Mouse (Mus musculus) liver, adult (tissue): ENCODE measurements at regions not wholly inside any gene's neighbourhood (a gene's known extent, or its start where the extent isn't known, plus 50 kb on each side); places are given as distances from the start of the nearest gene placed in this dataset.

Experiments used
- GATA4 ChIP-seq: IDR thresholded peaks from 2 replicates; pipeline ENCODE4 v1.6.1; 2014; ENCODE audit warnings: mild to moderate bottlenecking, low read length; ENCODE audit not compliant: insufficient replicate concordance

GRCm38 (mm10) chr12:117365181-117365580 lies 151.1 kb upstream of the Rapgef5 start:
- TF ChIP-seq GATA4: no peak

- TF ChIP-seq GATA4: no peak
Observed at GRCm38 (mm10) chr12:117365876-117366275, 150.4 kb upstream of the Rapgef5 start.

GRCm38 (mm10) chr12:117378297-117378887 lies 137.9 kb upstream of the Rapgef5 start:
- TF ChIP-seq GATA4: no peak

- no peak for TF ChIP-seq GATA4
Observed at GRCm38 (mm10) chr12:117379103-117379850, 137.0 kb upstream of the Rapgef5 start.

- no peak for TF ChIP-seq GATA4
Observed at GRCm38 (mm10) chr12:117380836-117381235, 135.4 kb upstream of the Rapgef5 start.

GRCm38 (mm10) chr12:117385072-117385666 lies 131.1 kb upstream of the Rapgef5 start:
- TF ChIP-seq GATA4: no peak

- TF ChIP-seq GATA4: no peak
Observed at GRCm38 (mm10) chr12:117385697-117386096, 130.6 kb upstream of the Rapgef5 start.

- TF ChIP-seq GATA4: no peak
Observed at GRCm38 (mm10) chr12:117386957-117387356, 129.3 kb upstream of the Rapgef5 start.

- peak; percentile 48; the same call in 1 of the 2 replicates for TF ChIP-seq GATA4
Observed at GRCm38 (mm10) chr12:117389516-117390347, 126.5 kb upstream of the Rapgef5 start.

GRCm38 (mm10) chr12:117397512-117397911 lies 118.8 kb upstream of the Rapgef5 start:
- TF ChIP-seq GATA4: no peak

GRCm38 (mm10) chr12:117403513-117404156 lies 112.6 kb upstream of the Rapgef5 start:
- TF ChIP-seq GATA4: no peak

- no peak for TF ChIP-seq GATA4
Observed at GRCm38 (mm10) chr12:117404157-117404752, 112.0 kb upstream of the Rapgef5 start.

- TF ChIP-seq GATA4: no peak
Observed at GRCm38 (mm10) chr12:117406832-117407231, 109.4 kb upstream of the Rapgef5 start.

- no peak for TF ChIP-seq GATA4
Observed at GRCm38 (mm10) chr12:117410604-117411003, 105.7 kb upstream of the Rapgef5 start.
